Mouse (Mus musculus) cortical plate, adult 2 months (tissue): Measurements from ENCODE around the gene Pgd. TPM values are rescaled to one million over a fixed set of nuclear protein-coding genes. Genes with fewer than 3 reads are reported as not detected.
"Not testable (repeated sequence)": the region's sequence is repeated elsewhere in the genome, so short reads cannot be mapped to it uniquely, and the experiment has no call there.

ENCODE experiments used
- H3K27ac ChIP-seq: fragments of 200-500 bp; 2 replicates; pipeline ENCODE4 v1.5.1; 2012; ENCODE audit warnings: low read length, control low read depth, inconsistent platforms; ENCODE audit not compliant: insufficient read depth
- H3K4me1 ChIP-seq: fragments of 200-500 bp; 2 replicates; pipeline ENCODE4 v1.6.1; 2011; ENCODE audit warnings: low read length; ENCODE audit not compliant: control insufficient read depth, insufficient read depth
- H3K4me3 ChIP-seq: fragments of 200-500 bp; 2 replicates; pipeline ENCODE4 v1.5.1; 2011; ENCODE audit warnings: mild to moderate bottlenecking, low read length, control low read depth; ENCODE audit not compliant: insufficient read depth
- CTCF ChIP-seq: fragments of 200-500 bp; IDR thresholded peaks from 2 replicates; pipeline ENCODE4 v1.5.1; 2011; ENCODE audit warnings: mild to moderate bottlenecking, control low read depth, low read length; ENCODE audit not compliant: insufficient read depth; ENCODE audit errors: extremely low read depth
- POLR2A ChIP-seq: fragments of 200-500 bp; IDR thresholded peaks from 2 replicates; pipeline ENCODE4 v1.6.1; 2011; ENCODE audit warnings: mild to moderate bottlenecking, low read length, control low read depth; ENCODE audit not compliant: insufficient read depth; ENCODE audit errors: extremely low read depth
- polyA plus RNA-seq: library from polyadenylated mRNA; depleted of rRNA; stranded (reverse); fragments of >200 nt; gene quantifications from 2 replicates; pipeline ENCODE4 v1.2.3, GENCODE M21; 2012; rRNA removed

Pgd gene
- polyA plus RNA-seq, 1 experiment = 48.5 TPM

DNA sequence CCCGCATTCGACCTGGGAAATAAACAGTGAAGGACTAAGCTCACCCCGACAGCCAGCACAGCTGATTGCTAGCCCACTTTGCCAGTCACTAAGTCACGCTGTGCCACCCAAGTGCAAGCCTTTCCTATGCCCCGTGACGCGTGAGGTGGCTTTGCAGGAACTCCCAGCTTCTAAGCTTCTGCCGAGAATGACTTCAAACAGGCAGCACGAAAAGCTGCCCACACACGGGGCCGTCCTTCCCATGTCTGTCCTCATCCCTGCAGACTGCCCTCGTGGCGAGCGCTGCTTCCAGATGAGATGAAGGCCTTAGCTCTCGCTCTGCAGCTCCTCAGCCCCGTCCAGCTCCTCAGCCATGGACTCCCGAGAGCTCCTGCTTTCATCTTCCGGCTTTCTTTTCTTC is 38.1 kb downstream of the Pgd start:
- Histone ChIP-seq H3K4me3 (no peak overlapping the region), H3K27ac (no peak overlapping the region), H3K4me1 (peaks cover 2% of the 10 kb centered on the region)
- TF ChIP-seq POLR2A (no peak), CTCF (no peak)

DNA sequence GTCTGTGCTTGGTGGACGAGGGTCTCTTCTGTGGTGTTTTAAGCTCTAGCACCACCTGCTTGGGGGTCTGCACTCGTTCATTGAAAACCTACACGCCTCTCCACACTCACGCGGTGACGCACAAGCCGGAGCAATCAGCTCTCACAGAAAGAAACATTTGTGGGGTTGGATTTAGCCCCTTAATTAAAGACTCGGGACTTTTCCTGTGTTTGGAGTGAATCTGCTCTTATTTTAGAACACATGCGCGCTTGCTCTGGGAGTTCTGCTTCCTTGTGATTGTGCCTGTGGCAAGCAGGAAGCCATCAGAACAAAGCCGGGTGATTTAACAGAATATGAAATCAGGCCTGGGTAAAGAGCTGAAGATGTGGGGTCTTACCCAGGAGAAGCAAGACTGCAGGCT is 39.9 kb downstream of the Pgd start, which contains the start of gene Cort:
TSS of gene Cort (minus strand) at position 101 of the 400 bp plus-strand sequence.
- Histone ChIP-seq H3K27ac (no peak within 1 kb of the TSS), H3K4me1 (peaks cover 2% of the 10 kb centered on the region), H3K4me3 (no peak within 1 kb of the TSS)
- TF ChIP-seq POLR2A = no peak
- no peak for TF ChIP-seq CTCF

DNA sequence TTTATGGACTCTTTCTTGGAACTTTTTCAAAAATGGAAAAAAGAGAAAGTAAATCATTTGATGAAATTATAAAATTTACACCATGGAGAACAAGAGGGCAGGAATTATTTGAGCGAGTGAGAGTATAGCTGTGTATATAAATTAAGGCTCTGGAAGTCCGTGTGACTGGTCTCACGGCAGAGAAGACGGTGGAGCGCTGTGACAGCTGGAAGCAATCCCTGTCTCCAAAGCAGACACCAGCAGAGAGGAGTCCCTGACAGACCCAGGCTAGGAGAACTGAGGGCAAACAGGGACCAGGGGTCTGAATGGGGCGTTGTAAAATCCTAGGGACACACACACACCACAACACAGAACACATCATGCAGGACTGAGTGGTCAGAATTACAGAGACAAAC is 40.5 kb downstream of the Pgd start:
- Histone ChIP-seq H3K4me3 (no peak overlapping the region), H3K27ac (no peak overlapping the region), H3K4me1 (peaks cover 2% of the 10 kb centered on the region)
- TF ChIP-seq CTCF (no peak), POLR2A (no peak)

GRCm38 (mm10) chr4:149125341-149126114 is 41.0 kb downstream of the Pgd start:
- no peak overlapping the region for H3K4me3 ChIP-seq
- TF ChIP-seq POLR2A = no peak
- no peak for TF ChIP-seq CTCF
- no peak overlapping the region for H3K27ac ChIP-seq

GRCm38 (mm10) chr4:149123432-149123831 is 43.1 kb downstream of the Pgd start:
- Histone ChIP-seq H3K27ac (no peak overlapping the region), H3K4me1 (peaks cover 2% of the 10 kb centered on the region), H3K4me3 (no peak overlapping the region)
- TF ChIP-seq POLR2A (no peak), CTCF (no peak)

More at GRCm38 (mm10) chr4:149125341-149126114, 41.0 kb downstream of the Pgd start:
- peaks cover 2% of the 10 kb centered on the region for H3K4me1 ChIP-seq

GRCm38 (mm10) chr4:149119978-149120562 is 46.5 kb downstream of the Pgd start:
- not testable (repeated sequence) for H3K4me3 ChIP-seq, H3K27ac ChIP-seq, H3K4me1 ChIP-seq

GRCm38 (mm10) chr4:149103875-149104561 is 62.6 kb downstream of the Pgd start, which contains the start of gene Dffa:
TSS of gene Dffa (plus strand) at chr4:149104146.
- H3K4me1 ChIP-seq = no peaks in the 10 kb centered on the region; the same call in 1 of the 2 replicates
- H3K27ac ChIP-seq = no peak within 1 kb of the TSS
- TF ChIP-seq POLR2A = peak; percentile 79
- no peak for TF ChIP-seq CTCF
- peak within 1 kb of the TSS; percentile 90 for H3K4me3 ChIP-seq

DNA sequence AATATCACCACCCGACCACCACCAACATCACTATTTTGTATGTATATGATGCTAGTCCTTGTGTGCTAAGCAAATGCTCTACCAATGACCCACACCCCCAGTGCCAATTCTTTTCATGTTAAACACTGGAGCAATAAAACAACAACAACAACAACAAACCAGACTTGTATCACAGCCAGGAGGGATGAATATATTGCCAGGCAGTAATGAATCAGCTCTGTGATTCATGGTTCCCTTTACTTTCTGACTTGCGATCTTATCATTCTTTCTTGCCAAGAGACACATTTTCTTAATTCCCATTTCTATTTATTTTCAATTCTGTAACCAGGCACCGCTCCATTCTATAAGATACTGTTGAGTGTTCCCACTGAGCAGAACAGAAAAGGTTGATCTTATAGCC is 65.1 kb downstream of the Pgd start:
- H3K27ac ChIP-seq = no peak overlapping the region
- TF ChIP-seq POLR2A (no peak), CTCF (no peak)
- peaks cover 3% of the 10 kb centered on the region; the same call in 1 of the 2 replicates for H3K4me1 ChIP-seq

DNA sequence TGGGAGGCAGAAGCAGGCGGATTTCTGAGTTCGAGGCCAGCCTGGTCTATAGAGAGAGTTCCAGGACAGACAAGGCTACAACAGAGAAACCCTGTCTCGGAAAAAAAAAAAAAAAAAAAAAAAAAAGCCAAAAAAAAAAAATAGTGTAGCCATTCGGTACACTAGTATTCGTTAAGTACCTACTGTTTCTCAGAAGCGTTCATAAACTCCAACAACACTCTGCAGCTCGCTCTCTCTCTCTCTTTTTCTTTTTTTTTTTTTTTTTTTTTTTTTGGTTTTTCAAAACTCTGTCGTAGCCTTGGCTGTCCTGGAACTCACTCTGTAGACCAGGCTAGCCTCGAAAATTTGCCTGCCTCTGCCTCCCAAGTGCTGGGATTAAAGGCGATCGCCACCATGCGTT is 66.1 kb downstream of the Pgd start:
- H3K4me1 ChIP-seq, H3K4me3 ChIP-seq, H3K27ac ChIP-seq: not testable (repeated sequence)

More for the DNA sequence above, 65.1 kb downstream of the Pgd start:
- H3K4me3 ChIP-seq = no peak overlapping the region

Other genes with a start within 250 kb of the Pgd start
- gene Pex14, start 66.9 kb downstream of the Pgd start, polyA plus RNA-seq = 41.1 and 42.4 TPM in 2 replicates
- 49.3 and 52.8 TPM in 2 replicates for gene Dffa, start 62.6 kb downstream of the Pgd start, polyA plus RNA-seq
- gene Cort, start 40.0 kb downstream of the Pgd start, polyA plus RNA-seq = 10.2 and 10.6 TPM in 2 replicates
- 5.4 and 6.0 TPM in 2 replicates for gene Cenps, start 29.1 kb downstream of the Pgd start, polyA plus RNA-seq
- 229 and 234 TPM in 2 replicates for gene Kif1b, start 140.9 kb upstream of the Pgd start, polyA plus RNA-seq